Mouse (Mus musculus) ES-Bruce4 (cell line): ENCODE results near the gene Rab23.

Experiments
- CTCF ChIP-seq: IDR thresholded peaks from one replicate; pipeline ENCODE4 v1.8.1; 2011; ENCODE audit warnings: low read depth, low read length
- EP300 ChIP-seq: IDR thresholded peaks from 2 replicates; pipeline ENCODE4 v1.6.1; 2011; ENCODE audit warnings: low read depth, low read length; ENCODE audit not compliant: insufficient read depth
- POLR2A ChIP-seq: IDR thresholded peaks from one replicate; pipeline ENCODE4 v1.8.1; 2011; ENCODE audit warnings: low read length; ENCODE audit not compliant: insufficient read depth

GRCm38 (mm10) chr1:33717636-33718035, 2.1 kb upstream of the Rab23 start:
- TF ChIP-seq POLR2A: no peak
- TF ChIP-seq CTCF: no peak
- TF ChIP-seq EP300: no peak
